Mouse (Mus musculus) right cerebral cortex, adult 18-20 months (tissue): ENCODE measurements at regions not wholly inside any gene's neighbourhood (a gene's known extent, or its start where the extent isn't known, plus 50 kb on each side); places are given as distances from the start of the nearest gene placed in this dataset.

Experiments used
- DNase-seq: peaks from one replicate; pipeline ENCODE4 v3.0.0; 2022; ENCODE audit warnings: mixed read lengths

- no peak for DNase-seq
Observed at GRCm38 (mm10) chr2:143419791-143420190, 126.2 kb upstream of the Pcsk2 start.

DNA sequence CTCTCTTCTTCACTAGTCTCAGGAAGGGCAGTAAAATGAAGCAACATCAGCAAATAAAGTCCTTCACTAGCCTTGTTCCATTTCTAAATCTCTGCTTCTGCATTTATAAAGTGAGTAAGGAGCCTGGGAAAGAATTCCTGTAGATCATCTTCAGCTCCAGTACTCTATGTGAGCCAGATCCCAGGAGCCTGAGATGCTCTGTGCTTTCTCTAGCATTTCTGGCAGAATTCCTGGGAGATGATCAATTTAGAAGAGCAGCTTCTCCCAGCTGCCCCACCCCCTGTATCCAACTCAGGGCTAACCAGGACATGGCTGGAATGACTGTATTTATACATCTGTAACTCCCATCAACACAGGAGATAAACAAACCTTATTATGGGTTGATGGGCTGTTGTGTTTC, 95.3 kb upstream of the Pcsk2 start:
- peak; percentile 50 for DNase-seq

DNA sequence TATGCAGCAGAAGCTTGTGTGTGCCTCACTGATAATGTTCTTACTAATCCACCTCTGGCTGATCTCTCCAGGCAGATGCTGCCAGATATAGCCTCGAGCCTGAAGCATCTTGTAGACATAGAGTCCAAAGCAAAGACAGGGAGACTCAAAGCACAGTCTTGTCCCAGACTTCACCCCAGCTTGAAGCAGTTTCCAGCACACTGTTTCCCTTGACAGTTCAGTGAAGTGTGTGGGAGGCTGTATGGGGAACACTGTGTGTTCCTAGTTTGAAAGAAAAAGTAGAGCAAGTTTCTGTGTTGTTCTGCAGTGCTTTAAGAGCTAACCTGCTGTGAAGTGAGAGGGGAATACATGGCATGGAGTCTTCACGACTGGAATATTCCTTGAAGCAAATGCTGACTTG, 94.7 kb upstream of the Pcsk2 start:
- DNase-seq: peak; percentile 77

DNA sequence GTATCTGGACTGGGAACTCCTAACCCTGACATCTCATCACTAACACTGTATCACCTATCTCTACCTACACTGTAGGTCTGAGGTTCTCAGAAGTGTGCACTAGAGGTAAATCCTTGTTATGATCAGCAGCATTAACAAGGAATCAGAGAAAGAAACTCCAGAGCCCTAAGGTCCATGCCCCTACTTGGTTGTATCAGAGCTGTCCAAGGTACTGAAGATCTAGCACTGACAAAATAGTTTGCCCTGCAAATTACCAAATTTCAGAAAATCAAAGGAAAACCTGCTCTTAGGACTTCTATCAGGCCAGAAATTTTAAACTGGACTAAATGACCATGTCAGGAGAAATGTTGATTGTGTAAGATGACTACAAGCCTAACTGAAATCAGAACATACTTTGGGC, 94.3 kb upstream of the Pcsk2 start:
- DNase-seq: no peak

DNA sequence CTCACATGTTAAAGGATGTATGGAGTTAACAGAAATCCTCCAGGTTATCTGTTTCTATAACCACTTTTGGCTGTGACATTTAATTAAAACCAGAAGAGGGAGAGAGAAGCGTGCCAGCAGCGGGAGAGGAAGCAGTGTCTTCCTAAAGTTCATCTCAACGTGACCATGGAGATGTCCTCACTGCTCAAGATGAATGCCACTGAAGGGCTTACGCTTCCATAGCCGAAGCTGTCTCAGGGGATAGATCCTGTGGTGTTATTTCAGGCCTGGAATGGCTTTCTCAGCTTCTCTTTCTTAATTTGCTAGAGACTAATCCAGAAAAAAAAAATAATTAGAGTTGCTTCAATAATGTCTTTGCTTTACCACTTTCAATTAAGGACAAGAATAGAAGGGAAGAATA, 78.0 kb upstream of the Pcsk2 start:
- DNase-seq: no peak

- DNase-seq: peak; percentile 18
Observed at GRCm38 (mm10) chr2:143471394-143471793, 74.6 kb upstream of the Pcsk2 start.

- no peak for DNase-seq
Observed at GRCm38 (mm10) chr2:143490830-143491229, 55.1 kb upstream of the Pcsk2 start.
